Mouse (Mus musculus) liver, postnatal 0 days (tissue): ENCODE data around the gene Anln. TPM values are rescaled to one million over a fixed set of nuclear protein-coding genes. Genes with fewer than 3 reads are reported as not detected.
"Not testable (repeated sequence)": the region's sequence is repeated elsewhere in the genome, so short reads cannot be mapped to it uniquely, and the experiment has no call there.

ENCODE experiments used
- ATAC-seq: fragments of 200-750 bp; cut with Nextera tagmentation; 2 replicates; pipeline ENCODE4 v1.8.0; 2017; ENCODE audit warnings: mild to moderate bottlenecking, moderate library complexity
- DNase-seq: peaks from one replicate; pipeline ENCODE4 v3.0.0-alpha.2; 2016
- H3K27ac ChIP-seq: fragments of 300-500 bp; sonication (generic); 2 replicates; pipeline ENCODE4 v1.5.1; 2014; ENCODE audit warnings: antibody characterized with exemption, moderate library complexity, mild to moderate bottlenecking, low read depth
- H3K27me3 ChIP-seq: fragments of 300-500 bp; sonication (generic); 2 replicates; pipeline ENCODE4 v1.6.1; 2014; ENCODE audit warnings: low read length, control low read depth, mixed read lengths; ENCODE audit not compliant: insufficient read depth
- H3K36me3 ChIP-seq: fragments of 300-500 bp; sonication (generic); replicated peaks from 2 replicates; pipeline ENCODE4 v1.6.1; 2014; ENCODE audit warnings: mild to moderate bottlenecking, control low read depth, low read length, moderate library complexity, mixed read lengths; ENCODE audit not compliant: insufficient read depth
- H3K4me1 ChIP-seq: fragments of 300-500 bp; sonication (generic); 2 replicates; pipeline ENCODE4 v1.6.1; 2014; ENCODE audit warnings: antibody characterized with exemption, mild to moderate bottlenecking, control low read depth; ENCODE audit not compliant: insufficient read depth
- H3K4me2 ChIP-seq: fragments of 300-500 bp; sonication (generic); 2 replicates; pipeline ENCODE4 v1.6.1; 2014; ENCODE audit warnings: low read depth, mild to moderate bottlenecking, low read length, moderate library complexity, mixed read lengths
- H3K4me3 ChIP-seq: fragments of 300-500 bp; sonication (generic); 2 replicates; pipeline ENCODE4 v1.5.1; 2014; ENCODE audit warnings: low read depth, low read length
- H3K9ac ChIP-seq: fragments of 300-500 bp; sonication (generic); replicated peaks from 2 replicates; pipeline ENCODE4 v1.6.1; 2014; ENCODE audit warnings: mild to moderate bottlenecking, moderate library complexity
- H3K9me3 ChIP-seq: fragments of 300-500 bp; sonication (generic); 2 replicates; pipeline ENCODE4 v1.6.1; 2016; ENCODE audit warnings: mild to moderate bottlenecking, control low read depth, low read length, mixed read lengths
- CTCF ChIP-seq: sonication (generic); IDR thresholded peaks from 2 replicates; pipeline ENCODE4 v1.5.1; 2016; ENCODE audit warnings: antibody characterized with exemption, low read depth
- EP300 ChIP-seq: IDR thresholded peaks from 2 replicates; pipeline ENCODE4 v1.6.1; 2016; ENCODE audit warnings: antibody characterized with exemption, low read depth, mild to moderate bottlenecking
- WGBS: fragments of 180-500 bp; shearing (Covaris S2); extraction: QIAGEN DNeasy Blood & Tissue Kit; methylation state at CpG from one replicate; pipeline ENCODE4 v1.1.7; 2014; ENCODE audit not compliant: insufficient replicate concordance; 5-methylcytosine and 5-hydroxymethylcytosine counted together
- polyA plus RNA-seq: library from polyadenylated mRNA; unstranded; fragments of >200 nt; fragmentation: Nextera tagmentation; extraction: Ambion mirVana; gene quantifications from 2 replicates; pipeline ENCODE4 v1.2.1, GENCODE M21; 2015

Anln gene
- polyA plus RNA-seq, 1 experiment from 2014 or later, result 7.2 TPM

DNA sequence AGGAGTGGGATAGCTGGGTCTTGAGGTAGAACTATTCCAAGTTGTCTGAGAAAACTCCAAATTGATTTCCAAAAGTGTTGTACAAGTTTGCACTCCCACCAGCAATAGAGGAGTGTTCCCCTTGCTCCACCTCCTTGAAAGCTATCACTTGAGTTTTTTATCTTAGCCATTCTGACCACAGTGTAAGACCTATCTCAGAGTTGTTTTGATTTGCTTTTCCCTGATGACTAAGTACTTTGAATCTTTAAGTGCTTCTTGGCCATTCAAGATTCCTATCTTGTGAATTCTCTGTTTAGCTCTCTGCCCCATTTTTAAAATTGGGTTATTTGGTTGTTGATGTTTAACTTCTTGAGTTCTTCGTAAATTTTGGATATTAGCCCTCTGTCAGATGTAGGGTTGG lies 69.9 kb downstream of the Anln start:
- no peak overlapping the region for H3K4me2 ChIP-seq
- ATAC-seq (no peak), DNase-seq (no peak)
- peaks cover 4% of the 10 kb centered on the region; the same call in 1 of the 2 replicates for H3K4me1 ChIP-seq
- H3K9me3 ChIP-seq, result peaks cover 5% of the 10 kb centered on the region; the same call in 1 of the 2 replicates
- WGBS, result 90% methylated on average over 1 of the region's 1 CpGs
- H3K27ac ChIP-seq, result no peak overlapping the region
- H3K4me3 ChIP-seq, result no peak overlapping the region
- no peaks in the 10 kb centered on the region for H3K36me3 ChIP-seq
- no peak overlapping the region for H3K9ac ChIP-seq
- H3K27me3 ChIP-seq, result no peaks in the 10 kb centered on the region
- no peak for TF ChIP-seq CTCF
- no peak for TF ChIP-seq EP300

DNA sequence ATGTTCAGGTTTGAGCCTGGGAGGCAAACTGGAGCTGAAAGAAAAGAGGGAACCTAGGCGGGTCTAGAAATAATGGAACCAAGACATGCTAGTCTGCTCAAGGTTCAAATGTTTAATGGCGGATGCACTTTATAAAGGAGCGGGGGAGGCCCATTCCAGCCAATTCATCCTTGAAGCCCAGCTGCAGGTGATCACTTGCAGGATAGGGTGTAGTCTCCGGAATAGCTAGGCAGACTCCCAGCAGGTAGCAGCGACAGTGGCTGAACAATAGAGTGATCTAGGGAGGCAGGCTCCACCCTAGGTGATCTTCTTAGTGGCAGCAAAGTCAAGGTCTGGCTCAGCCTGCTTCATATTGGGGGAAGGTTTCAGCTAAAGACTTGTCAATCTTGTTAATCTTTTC lies 72.9 kb downstream of the Anln start:
- not testable (repeated sequence) for H3K4me3 ChIP-seq, H3K27ac ChIP-seq, H3K4me1 ChIP-seq, H3K4me2 ChIP-seq, ATAC-seq, DNase-seq, H3K9ac ChIP-seq, H3K9me3 ChIP-seq, H3K27me3 ChIP-seq, H3K36me3 ChIP-seq
- 79% methylated on average over 5 of the region's 5 CpGs for WGBS

DNA sequence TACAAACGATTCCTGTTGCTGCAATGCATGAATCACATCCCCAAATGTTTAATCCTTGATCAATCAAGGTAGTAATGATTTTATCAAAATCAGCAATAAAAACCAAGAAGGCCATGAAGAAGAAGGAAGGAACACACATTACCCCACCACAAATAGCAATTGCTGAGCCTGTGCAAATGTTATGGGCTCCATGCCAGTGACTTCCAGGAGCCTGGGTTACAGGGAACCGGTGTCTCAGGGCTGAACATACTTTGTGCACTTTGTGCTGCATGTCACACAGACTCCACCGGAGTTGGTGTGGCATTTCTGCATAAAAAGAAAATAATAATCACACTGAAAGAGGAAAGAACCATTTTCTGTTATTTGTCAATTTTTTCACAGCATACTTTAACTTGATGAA lies 74.9 kb downstream of the Anln start:
- WGBS, result 69% methylated on average over 3 of the region's 3 CpGs

DNA sequence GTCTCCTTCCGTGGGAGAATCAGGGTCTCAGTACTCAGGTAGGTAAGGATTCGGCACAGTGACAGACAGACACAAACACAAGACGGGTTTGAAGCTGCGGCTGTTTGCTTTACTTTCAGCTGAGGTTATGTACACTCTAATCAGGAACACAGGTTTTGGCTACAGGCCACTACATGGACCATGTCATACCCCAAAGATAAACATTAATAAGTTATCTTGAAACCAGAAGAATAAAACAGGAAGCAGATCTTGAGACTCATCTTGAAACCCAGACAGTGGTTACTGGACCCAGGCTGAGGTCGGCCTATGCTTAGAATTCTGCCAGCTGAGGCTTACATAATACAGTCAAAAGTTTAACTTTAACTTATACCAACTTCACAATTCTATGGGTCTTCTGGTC lies 75.8 kb downstream of the Anln start:
- TF ChIP-seq EP300, result no peak
- no peak for TF ChIP-seq CTCF
- H3K4me2 ChIP-seq, result no peak overlapping the region
- no peak overlapping the region for H3K4me3 ChIP-seq
- peaks cover 8% of the 10 kb centered on the region for H3K9me3 ChIP-seq
- DNase-seq (no peak), ATAC-seq (0 out of 2 replicates have a peak, but pooled peaks have one; percentile 19)
- H3K27ac ChIP-seq, result no peak overlapping the region
- 56% methylated on average over 5 of the region's 5 CpGs for WGBS
- H3K9ac ChIP-seq, result no peak overlapping the region
- H3K27me3 ChIP-seq, result no peaks in the 10 kb centered on the region
- no peaks in the 10 kb centered on the region for H3K36me3 ChIP-seq
- H3K4me1 ChIP-seq, result no peaks in the 10 kb centered on the region

More for the DNA sequence above, 74.9 kb downstream of the Anln start:
- no peaks in the 10 kb centered on the region for H3K4me1 ChIP-seq
- H3K36me3 ChIP-seq, result no peaks in the 10 kb centered on the region
- no peak overlapping the region for H3K9ac ChIP-seq
- DNase-seq, result no peak
- no peaks in the 10 kb centered on the region for H3K27me3 ChIP-seq
- no peak for ATAC-seq
- no peak for TF ChIP-seq CTCF
- no peak for TF ChIP-seq EP300
- H3K4me2 ChIP-seq, result no peak overlapping the region
- no peak overlapping the region for H3K4me3 ChIP-seq
- no peak overlapping the region for H3K27ac ChIP-seq
- H3K9me3 ChIP-seq, result peaks cover 8% of the 10 kb centered on the region

DNA sequence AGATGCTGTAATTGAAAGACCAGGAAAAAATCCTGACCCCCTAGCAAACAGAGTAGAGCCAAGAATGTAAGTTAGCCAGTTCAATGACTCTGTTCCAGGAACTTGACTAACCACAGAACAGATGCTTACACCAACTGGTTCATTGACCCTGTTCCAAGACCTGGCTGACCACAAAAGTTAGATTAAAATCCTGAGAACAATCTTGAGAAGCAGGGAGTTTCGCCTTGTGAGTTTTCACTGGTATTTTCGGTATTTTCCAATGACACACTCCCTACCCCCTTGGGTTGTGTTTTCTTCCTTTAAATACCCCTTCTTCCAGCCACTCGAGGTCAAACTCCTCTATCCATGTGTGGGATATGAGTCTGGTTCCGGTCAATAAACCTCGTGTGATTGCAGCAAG lies 79.3 kb downstream of the Anln start:
- Histone ChIP-seq H3K4me2 (no peak overlapping the region), H3K4me3 (no peak overlapping the region), H3K27ac (no peak overlapping the region), H3K4me1 (peaks cover 7% of the 10 kb centered on the region), H3K9me3 (peaks cover 3% of the 10 kb centered on the region; the same call in 1 of the 2 replicates), H3K36me3 (no peaks in the 10 kb centered on the region), H3K9ac (no peak overlapping the region), H3K27me3 (no peaks in the 10 kb centered on the region)
- ATAC-seq (no peak), DNase-seq (no peak)
- 80% methylated on average over 5 of the region's 5 CpGs for WGBS
- no peak for TF ChIP-seq CTCF
- no peak for TF ChIP-seq EP300

DNA sequence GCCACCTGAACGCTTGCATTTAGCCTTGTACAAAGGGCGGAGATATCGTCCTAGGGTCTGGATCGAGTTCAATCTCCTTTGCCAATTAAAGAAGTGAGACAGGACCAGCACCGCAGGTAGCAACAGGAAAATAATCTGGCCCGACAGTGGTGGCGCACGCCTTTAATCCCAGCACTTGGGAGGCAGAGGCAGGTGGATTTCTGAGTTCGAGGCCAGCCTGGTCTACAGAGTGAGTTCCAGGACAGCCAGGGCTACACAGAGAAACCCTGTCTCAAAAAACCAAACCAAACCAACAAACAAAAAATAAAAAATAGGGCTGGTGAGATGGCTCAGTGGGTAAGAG lies 81.1 kb downstream of the Anln start:
- 7% methylated on average over 8 of the region's 9 CpGs for WGBS
- not testable (repeated sequence) for H3K9me3 ChIP-seq, H3K36me3 ChIP-seq, DNase-seq, H3K4me1 ChIP-seq, H3K27me3 ChIP-seq
- Histone ChIP-seq H3K4me2 (peak overlapping the region; percentile 93), H3K4me3 (peak overlapping the region; percentile 87), H3K9ac (peak overlapping the region; percentile 94), H3K27ac (peak overlapping the region; percentile 51; the same call in 1 of the 2 replicates)
- peak; percentile 38; the same call in 1 of the 2 replicates for ATAC-seq
